Mouse (Mus musculus) layer of hippocampus, postnatal 10 days (tissue): ENCODE measurements at regions not wholly inside any gene's neighbourhood (a gene's known extent, or its start where the extent isn't known, plus 50 kb on each side); places are given as distances from the start of the nearest gene placed in this dataset.
A peak's percentile ranks its signal among the peaks of the same experiment; 100 is the strongest.

Experiments
- DNase-seq, 2 experiments: peaks; one replicate each; pipeline ENCODE4 v3.0.0; 2021; ENCODE audit warnings: low spot score in 2 of 2

GRCm38 (mm10) chr12:25268871-25269850 lies 172.2 kb upstream of the Id2 start:
- DNase-seq, result no peak

GRCm38 (mm10) chr12:25268323-25268722 lies 171.4 kb upstream of the Id2 start:
- no peak for DNase-seq

- DNase-seq, result no peak
Observed at GRCm38 (mm10) chr12:25267572-25268115, 170.7 kb upstream of the Id2 start.

- DNase-seq, result no peak
Observed at GRCm38 (mm10) chr12:25266701-25267571, 170.0 kb upstream of the Id2 start.

GRCm38 (mm10) chr12:25265560-25266525 lies 168.9 kb upstream of the Id2 start:
- no peak for DNase-seq

GRCm38 (mm10) chr12:25265066-25265465 lies 168.1 kb upstream of the Id2 start:
- no peak for DNase-seq

GRCm38 (mm10) chr12:25264408-25264807 lies 167.5 kb upstream of the Id2 start:
- DNase-seq, result no peak

- no peak for DNase-seq
Observed at GRCm38 (mm10) chr12:25262461-25262860, 165.5 kb upstream of the Id2 start.

GRCm38 (mm10) chr12:25259123-25259522 lies 162.2 kb upstream of the Id2 start:
- DNase-seq, result no peak

- no peak for DNase-seq
Observed at GRCm38 (mm10) chr12:25256268-25256667, 159.3 kb upstream of the Id2 start.

GRCm38 (mm10) chr12:25254716-25255115 lies 157.8 kb upstream of the Id2 start:
- DNase-seq, result no peak

- peak in 1 of 2 experiments; percentile 59 for DNase-seq
Observed at GRCm38 (mm10) chr12:25252776-25253510, 156.0 kb upstream of the Id2 start.

GRCm38 (mm10) chr12:25251411-25252171 lies 154.7 kb upstream of the Id2 start:
- no peak for DNase-seq

GRCm38 (mm10) chr12:25250881-25251280 lies 153.9 kb upstream of the Id2 start:
- no peak for DNase-seq

- DNase-seq, result no peak
Observed at GRCm38 (mm10) chr12:25248681-25249366, 151.9 kb upstream of the Id2 start.

GRCm38 (mm10) chr12:25246566-25246965 lies 149.6 kb upstream of the Id2 start:
- peak; percentile 41 to 51 for DNase-seq

GRCm38 (mm10) chr12:25245661-25246060 lies 148.7 kb upstream of the Id2 start:
- no peak for DNase-seq

GRCm38 (mm10) chr12:25245251-25245650 lies 148.3 kb upstream of the Id2 start:
- DNase-seq, result no peak
